Mouse (Mus musculus): ENCODE measurements around the gene Mgat4b. TPM values are rescaled to one million over a fixed set of nuclear protein-coding genes. Genes with fewer than 3 reads are reported as not detected.
A peak's percentile ranks its signal among the peaks of the same experiment; 100 is the strongest.

Gene Mgat4b
- polyA plus RNA-seq, 1 experiment: 20.8 TPM

DNA sequence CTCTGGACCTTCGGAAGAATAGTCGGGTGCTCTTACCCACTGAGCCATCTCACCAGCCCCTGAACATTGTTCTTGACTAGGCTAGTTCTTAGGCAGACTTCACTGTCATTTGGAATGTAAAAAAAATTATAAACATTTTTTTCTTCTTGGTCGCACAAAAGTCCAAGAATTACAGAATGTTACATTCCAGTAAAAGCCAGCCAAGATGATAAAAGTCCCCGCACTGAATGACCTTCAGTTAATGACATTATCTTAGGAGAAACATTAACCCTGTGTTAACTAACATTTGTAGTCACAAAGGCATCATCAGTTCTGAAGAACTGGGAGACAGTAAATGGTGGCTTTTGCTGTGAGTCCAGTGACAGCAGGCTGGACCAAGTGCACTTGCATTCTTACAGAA is 20.3 kb upstream of the Mgat4b start:
- no peaks in the 10 kb centered on the region for H3K27me3 ChIP-seq (ENCODE audit: control insufficient read depth, insufficient read depth, low read length)
- peak overlapping the region; percentile 49; the same call in 1 of the 2 replicates for H3K27ac ChIP-seq (ENCODE audit: control insufficient read depth, insufficient read depth, low read depth, low read length)
- TF ChIP-seq POLR2A (IDR thresholded peaks at IDR 0.05; ENCODE audit: control insufficient read depth, low read depth, low read length) (no peak), CTCF (IDR thresholded peaks at IDR 0.05; ENCODE audit: control insufficient read depth, insufficient read depth, insufficient replicate concordance, low read depth, low read length) (no peak)
- no peak overlapping the region for H3K4me3 ChIP-seq (ENCODE audit: control insufficient read depth, low read depth, low read length)
- H3K4me1 ChIP-seq (ENCODE audit: control insufficient read depth, insufficient read depth, low read length): no peaks in the 10 kb centered on the region; the same call in 1 of the 2 replicates
- no peaks in the 10 kb centered on the region for H3K36me3 ChIP-seq (ENCODE audit: control insufficient read depth, insufficient read depth, low read length)

- no peak overlapping the region for H3K4me3 ChIP-seq (ENCODE audit: control insufficient read depth, low read depth, low read length)
- H3K27ac ChIP-seq (ENCODE audit: control insufficient read depth, insufficient read depth, low read depth, low read length): no peak overlapping the region
- H3K27me3 ChIP-seq (ENCODE audit: control insufficient read depth, insufficient read depth, low read length): no peaks in the 10 kb centered on the region
- TF ChIP-seq CTCF (IDR thresholded peaks at IDR 0.05; ENCODE audit: control insufficient read depth, insufficient read depth, insufficient replicate concordance, low read depth, low read length): no peak
- TF ChIP-seq POLR2A (IDR thresholded peaks at IDR 0.05; ENCODE audit: control insufficient read depth, low read depth, low read length): no peak
- H3K4me1 ChIP-seq (ENCODE audit: control insufficient read depth, insufficient read depth, low read length): no peaks in the 10 kb centered on the region; the same call in 1 of the 2 replicates
- H3K36me3 ChIP-seq (ENCODE audit: control insufficient read depth, insufficient read depth, low read length): no peaks in the 10 kb centered on the region; the same call in 1 of the 2 replicates
These were observed 18.4 kb upstream of the Mgat4b start for GRCm38 (mm10) chr11:50192278-50192677.

- Histone ChIP-seq H3K4me1 (ENCODE audit: control insufficient read depth, insufficient read depth, low read length) (no peaks in the 10 kb centered on the region; the same call in 1 of the 2 replicates), H3K27ac (ENCODE audit: control insufficient read depth, insufficient read depth, low read depth, low read length) (no peak overlapping the region), H3K27me3 (ENCODE audit: control insufficient read depth, insufficient read depth, low read length) (no peaks in the 10 kb centered on the region), H3K4me3 (ENCODE audit: control insufficient read depth, low read depth, low read length) (no peak overlapping the region), H3K36me3 (ENCODE audit: control insufficient read depth, insufficient read depth, low read length) (no peaks in the 10 kb centered on the region; the same call in 1 of the 2 replicates)
- no peak for TF ChIP-seq CTCF (IDR thresholded peaks at IDR 0.05; ENCODE audit: control insufficient read depth, insufficient read depth, insufficient replicate concordance, low read depth, low read length)
- TF ChIP-seq POLR2A (IDR thresholded peaks at IDR 0.05; ENCODE audit: control insufficient read depth, low read depth, low read length): no peak
These were observed 16.6 kb upstream of the Mgat4b start for GRCm38 (mm10) chr11:50194070-50194469.

- H3K27me3 ChIP-seq (ENCODE audit: control insufficient read depth, insufficient read depth, low read length): no peaks in the 10 kb centered on the region
- no peak for TF ChIP-seq CTCF (IDR thresholded peaks at IDR 0.05; ENCODE audit: control insufficient read depth, insufficient read depth, insufficient replicate concordance, low read depth, low read length)
- TF ChIP-seq POLR2A (IDR thresholded peaks at IDR 0.05; ENCODE audit: control insufficient read depth, low read depth, low read length): no peak
- H3K36me3 ChIP-seq (ENCODE audit: control insufficient read depth, insufficient read depth, low read length): no peaks in the 10 kb centered on the region; the same call in none of the 2 replicates
- no peak overlapping the region for H3K4me3 ChIP-seq (ENCODE audit: control insufficient read depth, low read depth, low read length)
- no peak overlapping the region for H3K27ac ChIP-seq (ENCODE audit: control insufficient read depth, insufficient read depth, low read depth, low read length)
- H3K4me1 ChIP-seq (ENCODE audit: control insufficient read depth, insufficient read depth, low read length): no peaks in the 10 kb centered on the region; the same call in 1 of the 2 replicates
These were observed 15.9 kb upstream of the Mgat4b start for GRCm38 (mm10) chr11:50194793-50195192.

DNA sequence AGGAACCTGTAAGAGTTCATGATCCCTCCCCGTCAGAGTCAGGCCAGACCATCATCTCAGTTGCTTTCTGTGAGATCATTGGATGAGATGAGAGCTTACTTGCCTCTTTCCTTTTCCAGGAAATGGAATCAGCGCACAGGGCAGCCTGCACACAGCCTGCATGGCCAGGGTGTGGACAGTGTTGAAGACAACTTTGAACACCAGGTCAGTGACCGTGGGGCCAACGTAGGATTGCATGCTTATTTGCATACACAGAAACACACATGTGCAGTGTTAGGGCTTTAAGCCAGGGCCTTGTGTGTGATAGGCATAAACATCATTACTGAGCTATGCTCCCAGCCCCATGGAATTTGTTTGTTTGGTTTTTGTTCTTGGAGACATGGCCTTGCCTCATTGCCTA is 13.2 kb upstream of the Mgat4b start:
- H3K27ac ChIP-seq (ENCODE audit: control insufficient read depth, insufficient read depth, low read depth, low read length): no peak overlapping the region
- TF ChIP-seq CTCF (IDR thresholded peaks at IDR 0.05; ENCODE audit: control insufficient read depth, insufficient read depth, insufficient replicate concordance, low read depth, low read length) (no peak), POLR2A (IDR thresholded peaks at IDR 0.05; ENCODE audit: control insufficient read depth, low read depth, low read length) (no peak)
- peaks cover 2% of the 10 kb centered on the region for H3K36me3 ChIP-seq (ENCODE audit: control insufficient read depth, insufficient read depth, low read length)
- H3K4me3 ChIP-seq (ENCODE audit: control insufficient read depth, low read depth, low read length): no peak overlapping the region
- H3K4me1 ChIP-seq (ENCODE audit: control insufficient read depth, insufficient read depth, low read length): no peaks in the 10 kb centered on the region; the same call in 1 of the 2 replicates
- H3K27me3 ChIP-seq (ENCODE audit: control insufficient read depth, insufficient read depth, low read length): no peaks in the 10 kb centered on the region

- peaks cover 2% of the 10 kb centered on the region for H3K36me3 ChIP-seq (ENCODE audit: control insufficient read depth, insufficient read depth, low read length)
- TF ChIP-seq CTCF (IDR thresholded peaks at IDR 0.05; ENCODE audit: control insufficient read depth, insufficient read depth, insufficient replicate concordance, low read depth, low read length) (no peak), POLR2A (IDR thresholded peaks at IDR 0.05; ENCODE audit: control insufficient read depth, low read depth, low read length) (no peak)
- H3K27me3 ChIP-seq (ENCODE audit: control insufficient read depth, insufficient read depth, low read length): no peaks in the 10 kb centered on the region
- no peak overlapping the region for H3K4me3 ChIP-seq (ENCODE audit: control insufficient read depth, low read depth, low read length)
- no peak overlapping the region for H3K27ac ChIP-seq (ENCODE audit: control insufficient read depth, insufficient read depth, low read depth, low read length)
- H3K4me1 ChIP-seq (ENCODE audit: control insufficient read depth, insufficient read depth, low read length): no peaks in the 10 kb centered on the region; the same call in 1 of the 2 replicates
These were observed 12.4 kb upstream of the Mgat4b start for GRCm38 (mm10) chr11:50198219-50198846.

DNA sequence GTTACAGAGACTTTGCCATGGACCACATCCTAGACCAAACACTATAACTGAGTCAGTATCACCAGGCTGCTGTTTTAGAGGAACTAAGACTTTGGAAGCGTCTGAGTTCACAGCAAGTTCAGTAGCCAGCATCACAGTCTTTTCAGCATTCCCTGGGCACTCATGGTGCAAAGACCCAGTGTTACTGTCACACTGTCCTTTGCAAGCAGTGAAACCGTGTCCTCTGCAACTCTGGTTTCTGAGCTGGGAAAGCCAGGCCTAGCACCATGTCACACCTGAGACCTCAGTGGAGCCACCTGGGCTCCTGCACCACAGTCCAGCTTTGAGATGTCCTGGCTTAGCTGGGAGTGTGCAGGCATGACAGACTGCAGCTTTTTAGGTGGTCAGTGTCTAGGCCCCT is 11.8 kb upstream of the Mgat4b start:
- TF ChIP-seq POLR2A (IDR thresholded peaks at IDR 0.05; ENCODE audit: control insufficient read depth, low read depth, low read length): no peak
- no peak for TF ChIP-seq CTCF (IDR thresholded peaks at IDR 0.05; ENCODE audit: control insufficient read depth, insufficient read depth, insufficient replicate concordance, low read depth, low read length)
- H3K36me3 ChIP-seq (ENCODE audit: control insufficient read depth, insufficient read depth, low read length): peaks cover 2% of the 10 kb centered on the region
- H3K27me3 ChIP-seq (ENCODE audit: control insufficient read depth, insufficient read depth, low read length): no peaks in the 10 kb centered on the region

More for the DNA sequence above, 11.8 kb upstream of the Mgat4b start:
- Histone ChIP-seq H3K4me3 (ENCODE audit: control insufficient read depth, low read depth, low read length) (no peak overlapping the region), H3K4me1 (ENCODE audit: control insufficient read depth, insufficient read depth, low read length) (no peaks in the 10 kb centered on the region; the same call in 1 of the 2 replicates), H3K27ac (ENCODE audit: control insufficient read depth, insufficient read depth, low read depth, low read length) (no peak overlapping the region)

Measured in testis, adult 2 months (tissue).